Mouse (Mus musculus): ENCODE measurements at regions not wholly inside any gene's neighbourhood (a gene's known extent, or its start where the extent isn't known, plus 50 kb on each side); places are given as distances from the start of the nearest gene placed in this dataset.

- TF ChIP-seq CTCF (IDR thresholded peaks at IDR 0.05; ENCODE audit: extremely low read depth, insufficient read length, insufficient replicate concordance, low read depth, low read length) (no peak), POLR2A (IDR thresholded peaks at IDR 0.05; ENCODE audit: low read depth, low read length) (no peak)
These were observed 154.9 kb upstream of the Agr3 start for GRCm38 (mm10) chr12:35770387-35771024.
